Mouse (Mus musculus): ENCODE measurements around the gene Cfl1.

Gene Cfl1

GRCm38 (mm10) chr19:5490313-5490897 lies at the start of gene Cfl1:
Cfl1 (plus strand) TSS chr19:5490455.
- peak; percentile 94 to 95 for DNase-seq (ENCODE audit: low spot score in 2 of 2)

GRCm38 (mm10) chr19:5444371-5444908 lies 45.8 kb upstream of the Cfl1 start:
- DNase-seq (ENCODE audit: low spot score in 2 of 2), result no peak

GRCm38 (mm10) chr19:5444954-5445353 lies 45.3 kb upstream of the Cfl1 start:
- DNase-seq (ENCODE audit: low spot score in 2 of 2), result no peak

- no peak for DNase-seq (ENCODE audit: low spot score in 2 of 2)
These were observed 44.5 kb upstream of the Cfl1 start for GRCm38 (mm10) chr19:5445747-5446146.

- DNase-seq (ENCODE audit: low spot score in 2 of 2), result peak; percentile 73 to 81
These were observed 42.5 kb upstream of the Cfl1 start, which contains the start of gene Fosl1 for GRCm38 (mm10) chr19:5447515-5448353. Fosl1 (plus strand) TSS chr19:5447547.

GRCm38 (mm10) chr19:5448354-5449150 lies 41.7 kb upstream of the Cfl1 start:
- DNase-seq (ENCODE audit: low spot score in 2 of 2), result no peak

- DNase-seq (ENCODE audit: low spot score in 2 of 2), result no peak
These were observed 40.6 kb upstream of the Cfl1 start for GRCm38 (mm10) chr19:5449673-5450072.

GRCm38 (mm10) chr19:5451766-5452165 lies 38.5 kb upstream of the Cfl1 start:
- no peak for DNase-seq (ENCODE audit: low spot score in 2 of 2)

- DNase-seq (ENCODE audit: low spot score in 2 of 2), result no peak
These were observed 35.2 kb upstream of the Cfl1 start for GRCm38 (mm10) chr19:5455037-5455436.

- DNase-seq (ENCODE audit: low spot score in 2 of 2), result no peak
These were observed 34.7 kb upstream of the Cfl1 start for GRCm38 (mm10) chr19:5455568-5455967.

GRCm38 (mm10) chr19:5456241-5456921 lies 33.9 kb upstream of the Cfl1 start:
- no peak for DNase-seq (ENCODE audit: low spot score in 2 of 2)

- DNase-seq (ENCODE audit: low spot score in 2 of 2), result peak; percentile 94 to 96
These were observed 33.1 kb upstream of the Cfl1 start for GRCm38 (mm10) chr19:5456922-5457745.

GRCm38 (mm10) chr19:5457746-5458442 lies 32.4 kb upstream of the Cfl1 start, which contains the start of gene Ccdc85b:
Ccdc85b (minus strand) TSS chr19:5457894.
- no peak for DNase-seq (ENCODE audit: low spot score in 2 of 2)

GRCm38 (mm10) chr19:5459019-5459418 lies 31.2 kb upstream of the Cfl1 start:
- DNase-seq (ENCODE audit: low spot score in 2 of 2), result no peak

- DNase-seq (ENCODE audit: low spot score in 2 of 2), result no peak
These were observed 30.4 kb upstream of the Cfl1 start for GRCm38 (mm10) chr19:5459896-5460295.

GRCm38 (mm10) chr19:5460465-5460911 lies 29.8 kb upstream of the Cfl1 start, which contains the start of gene Fibp:
Fibp (plus strand) TSS chr19:5460615.
- peak; percentile 65 to 81 for DNase-seq (ENCODE audit: low spot score in 2 of 2)

GRCm38 (mm10) chr19:5461411-5461810 lies 28.8 kb upstream of the Cfl1 start:
- no peak for DNase-seq (ENCODE audit: low spot score in 2 of 2)

GRCm38 (mm10) chr19:5463212-5463611 lies 27.0 kb upstream of the Cfl1 start:
- DNase-seq (ENCODE audit: low spot score in 2 of 2), result no peak

GRCm38 (mm10) chr19:5463791-5464562 lies 26.3 kb upstream of the Cfl1 start:
- DNase-seq (ENCODE audit: low spot score in 2 of 2), result peak; percentile 50 to 75
